Mouse (Mus musculus) embryonic fibroblast, embryonic 13.5 days (primary cell): ENCODE results near the gene Sfxn5.

Experiments used
- CTCF ChIP-seq: IDR thresholded peaks from 2 replicates; pipeline ENCODE4 v1.5.1; 2011; ENCODE audit warnings: mild to moderate bottlenecking, control low read depth, low read length, moderate library complexity, borderline replicate concordance; ENCODE audit not compliant: insufficient read depth
- POLR2A ChIP-seq: IDR thresholded peaks from 2 replicates; pipeline ENCODE4 v1.6.1; 2011; ENCODE audit warnings: low read depth, mild to moderate bottlenecking, control low read depth, low read length, moderate library complexity

DNA sequence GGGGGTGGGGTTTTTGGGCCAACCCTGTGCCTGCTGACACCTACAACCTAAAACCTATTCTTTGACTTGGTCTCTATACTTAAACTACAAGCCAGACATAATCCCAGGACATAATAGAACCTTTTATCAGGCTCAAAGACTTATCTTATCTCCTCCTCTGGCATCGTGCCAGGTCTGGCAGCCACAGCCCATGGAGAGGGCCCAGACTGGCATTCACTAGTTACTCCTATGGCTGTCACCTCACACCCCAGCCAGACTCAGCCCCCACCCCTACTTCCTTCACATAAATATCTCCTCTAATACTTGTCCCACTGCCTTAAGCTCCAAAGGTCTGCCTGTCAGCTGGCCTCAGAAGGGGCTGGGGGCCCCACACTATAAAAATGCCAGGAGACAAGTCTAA is 33.2 kb upstream of the Sfxn5 start:
- no peak for TF ChIP-seq CTCF
- no peak for TF ChIP-seq POLR2A
